Mouse (Mus musculus): Measurements from ENCODE around the gene Suclg2.
A peak's percentile ranks its signal among the peaks of the same experiment; 100 is the strongest.

Gene Suclg2

GRCm38 (mm10) chr6:95699326-95699725 lies 19.3 kb downstream of the Suclg2 start:
- no peak for DNase-seq

DNA sequence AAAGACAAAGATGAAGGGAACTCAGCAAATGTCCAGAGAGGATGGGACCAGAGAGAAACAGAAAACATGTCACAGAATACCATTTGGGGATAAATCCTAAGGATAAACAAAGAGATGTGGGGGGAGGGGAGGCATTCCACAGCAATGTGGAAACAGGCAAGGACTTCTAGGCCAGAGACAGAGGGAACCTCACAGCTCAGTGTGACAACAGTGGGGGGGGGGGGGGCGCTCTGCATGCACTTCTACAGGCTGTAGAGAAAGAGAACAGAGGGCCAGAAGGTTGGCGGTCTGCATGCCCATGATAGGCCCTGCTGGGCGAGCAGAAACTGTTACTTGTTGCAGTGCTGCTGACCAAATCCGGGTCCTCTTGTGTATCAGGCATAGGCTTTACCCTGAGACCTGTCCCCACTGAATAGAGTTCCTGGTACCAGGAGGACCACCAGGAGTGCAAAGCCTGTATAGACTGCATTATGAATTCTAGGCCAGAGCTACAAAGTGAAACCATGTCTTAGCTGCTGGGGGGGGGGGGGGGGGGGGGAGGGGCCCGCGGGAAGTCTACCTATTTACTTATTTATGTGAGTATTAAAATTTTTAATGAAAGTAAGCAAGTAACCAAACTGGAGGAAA lies 20.0 kb downstream of the Suclg2 start:
- no peak for DNase-seq

GRCm38 (mm10) chr6:95694910-95695309 lies 23.7 kb downstream of the Suclg2 start:
- DNase-seq = no peak

DNA sequence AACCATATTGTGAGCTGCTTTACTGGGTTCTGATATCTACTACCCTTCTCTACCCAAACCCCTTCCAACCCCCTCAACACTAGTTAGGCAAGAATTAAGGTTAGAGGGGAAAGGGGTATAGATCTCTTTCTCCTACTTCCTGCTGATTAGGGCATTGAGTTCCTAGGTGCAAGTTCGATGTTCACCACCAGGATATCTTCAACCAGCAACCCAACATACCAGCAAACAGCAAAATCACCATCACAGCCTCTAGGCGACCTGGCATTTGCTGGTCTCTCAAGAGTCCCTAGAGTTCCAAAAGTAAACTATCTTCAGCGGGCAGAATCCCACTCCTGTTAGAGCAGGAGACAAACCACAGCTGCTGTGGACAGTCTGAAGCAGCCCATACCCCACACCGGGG lies 33.4 kb downstream of the Suclg2 start:
- DNase-seq = no peak

DNA sequence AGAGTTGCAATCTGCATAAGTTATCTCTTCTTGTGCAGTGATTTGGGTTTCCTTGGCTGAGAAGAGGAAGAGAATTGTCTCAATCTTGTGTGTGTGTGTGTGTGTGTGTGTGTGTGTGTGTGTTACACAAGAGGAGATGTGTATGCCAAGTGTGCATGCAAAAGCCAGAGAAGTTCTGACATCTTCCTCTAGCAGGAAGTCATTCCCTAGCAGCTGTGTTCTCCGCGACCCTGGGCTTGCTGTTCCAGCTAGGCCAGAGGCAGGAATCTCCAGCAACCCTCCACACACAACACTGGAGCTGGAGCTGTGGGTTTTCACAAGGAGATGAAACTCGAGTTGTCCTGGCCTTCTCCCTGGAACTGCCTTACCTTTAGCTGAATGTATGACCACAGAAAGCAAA lies 38.9 kb downstream of the Suclg2 start:
- no peak for DNase-seq

GRCm38 (mm10) chr6:95679261-95679660 lies 39.3 kb downstream of the Suclg2 start:
- DNase-seq = no peak

GRCm38 (mm10) chr6:95676951-95677350 lies 41.6 kb downstream of the Suclg2 start:
- no peak for DNase-seq

GRCm38 (mm10) chr6:95676439-95676838 lies 42.2 kb downstream of the Suclg2 start:
- no peak for DNase-seq

DNA sequence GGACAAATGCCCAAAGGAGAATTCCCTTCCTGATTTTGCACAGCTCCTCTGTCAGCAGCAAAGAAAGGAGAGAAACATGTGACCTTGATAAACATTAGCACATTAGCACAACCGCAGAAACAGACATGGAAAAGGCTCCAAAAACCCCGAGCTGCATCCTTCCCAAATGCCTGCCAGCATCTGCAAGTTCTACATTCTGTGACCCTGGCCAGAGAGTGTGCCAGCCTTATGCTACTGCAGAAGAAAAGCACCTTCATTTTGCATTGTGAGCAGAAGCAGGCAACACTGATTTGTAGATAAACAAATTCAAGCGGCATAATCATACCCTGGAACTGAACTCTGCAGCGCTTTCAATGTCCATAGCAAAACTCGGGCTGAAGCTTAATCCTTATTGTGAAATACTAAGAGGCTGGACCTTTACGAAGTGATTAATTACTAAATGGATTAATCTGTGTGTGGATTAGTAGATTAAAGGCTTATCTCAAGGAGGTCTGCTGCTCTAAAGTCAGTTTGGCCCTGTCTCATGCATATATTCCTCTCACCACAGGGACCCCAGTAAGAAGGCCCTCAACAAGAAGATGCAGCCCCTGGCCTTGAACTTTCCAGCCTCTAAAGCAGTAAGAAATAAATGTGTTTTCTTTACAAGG lies 43.4 kb downstream of the Suclg2 start:
- no peak for DNase-seq

GRCm38 (mm10) chr6:95674651-95675050 lies 43.9 kb downstream of the Suclg2 start:
- DNase-seq = no peak

GRCm38 (mm10) chr6:95669335-95669729 lies 49.3 kb downstream of the Suclg2 start:
- DNase-seq = peak in 1 of 2 experiments; percentile 15

GRCm38 (mm10) chr6:95668629-95669334 lies 49.8 kb downstream of the Suclg2 start:
- DNase-seq = no peak

- no peak for DNase-seq
Measured at GRCm38 (mm10) chr6:95657671-95658070, 60.9 kb downstream of the Suclg2 start.

GRCm38 (mm10) chr6:95653662-95654061 lies 64.9 kb downstream of the Suclg2 start:
- DNase-seq = no peak

GRCm38 (mm10) chr6:95652774-95653173 lies 65.8 kb downstream of the Suclg2 start:
- no peak for DNase-seq

DNA sequence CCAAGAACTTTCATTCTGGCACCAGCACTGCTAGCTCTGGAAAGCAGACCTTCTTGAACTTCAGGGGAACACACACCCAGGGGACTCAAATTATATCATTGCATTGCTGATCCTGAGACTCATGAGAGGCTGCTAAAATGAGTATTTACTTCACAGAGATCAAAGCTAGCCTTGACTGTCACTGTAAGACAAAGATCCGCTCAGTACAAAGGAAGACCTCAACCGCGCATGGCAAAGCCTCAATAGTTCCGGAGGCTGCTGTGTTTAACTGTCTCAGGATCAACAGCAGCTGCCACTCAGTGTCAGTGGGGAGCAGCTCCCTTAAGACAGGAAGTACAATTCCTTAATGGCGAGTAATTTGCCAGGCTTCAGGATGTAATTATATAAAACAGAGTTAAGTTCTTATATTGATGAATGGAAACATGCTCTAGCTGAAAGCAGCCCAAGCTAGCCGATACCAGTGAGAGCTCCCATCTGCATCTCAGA lies 67.2 kb downstream of the Suclg2 start:
- DNase-seq = no peak

- no peak for DNase-seq
Measured at GRCm38 (mm10) chr6:95650082-95650722, 68.4 kb downstream of the Suclg2 start.

DNA sequence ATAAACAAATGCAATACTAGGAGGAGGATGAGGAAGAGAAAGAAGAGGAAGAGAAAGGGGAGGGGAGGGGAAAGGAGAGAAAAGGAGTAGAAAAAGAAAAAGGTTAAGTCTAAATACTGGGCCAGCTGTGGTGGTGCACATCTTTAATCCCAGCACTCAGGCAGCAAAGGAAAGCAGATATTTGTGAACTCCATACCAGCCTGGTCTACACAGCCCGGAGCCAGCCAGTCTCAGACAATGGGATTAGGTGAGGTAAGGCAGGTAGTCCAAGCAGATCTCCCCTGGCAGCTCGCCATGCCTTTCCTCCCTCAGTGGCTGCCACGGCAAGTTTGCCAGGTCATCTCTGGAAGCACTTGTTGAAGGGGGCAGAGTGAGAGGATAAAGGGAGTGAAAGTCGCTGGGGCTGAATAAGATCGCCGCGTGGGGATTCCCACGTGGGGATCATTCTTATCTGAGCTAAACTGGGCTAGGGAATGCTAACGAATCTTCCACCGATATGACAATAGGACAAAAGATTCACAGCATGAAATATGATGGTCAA lies 69.4 kb downstream of the Suclg2 start:
- no peak for DNase-seq

DNA sequence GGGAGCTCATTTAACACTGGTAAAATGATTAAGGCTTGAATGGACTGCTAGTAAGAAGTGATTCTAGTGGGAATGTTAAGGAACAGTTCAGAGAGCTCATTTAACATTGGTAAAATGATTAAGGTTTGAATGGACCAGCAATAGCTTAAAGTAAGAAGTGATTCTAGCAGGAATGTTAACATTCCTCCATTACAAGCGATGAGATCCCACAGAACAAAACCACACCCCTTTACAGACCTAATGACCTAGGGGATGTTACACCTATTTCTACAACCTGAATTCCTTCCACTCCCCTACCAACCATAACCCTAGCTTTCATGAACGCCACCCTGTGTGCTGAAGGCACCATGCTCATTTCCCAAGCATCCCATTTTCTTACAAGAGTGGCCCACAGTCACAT lies 81.2 kb downstream of the Suclg2 start:
- DNase-seq = no peak

GRCm38 (mm10) chr6:95635411-95635810 lies 83.2 kb downstream of the Suclg2 start:
- DNase-seq = no peak

DNA sequence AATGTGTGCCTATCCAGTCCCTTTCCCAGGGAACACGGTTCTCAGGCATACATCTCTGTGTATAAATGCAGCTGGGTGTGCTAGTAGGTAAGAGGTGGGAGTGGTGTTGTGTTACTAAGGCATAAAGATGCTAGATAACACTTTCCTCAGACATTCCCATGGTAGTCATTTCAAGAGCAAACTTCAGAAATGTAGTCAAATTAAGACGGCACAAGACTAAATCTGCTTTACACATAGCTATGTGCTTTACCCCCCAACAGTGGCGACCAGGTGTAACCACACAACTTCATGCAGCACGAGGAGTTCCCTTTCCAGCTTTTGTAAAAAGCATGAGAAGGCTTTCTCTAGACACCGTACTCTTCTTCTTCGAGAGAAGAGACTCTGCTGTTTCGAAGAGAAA lies 89.5 kb downstream of the Suclg2 start:
- DNase-seq = no peak

GRCm38 (mm10) chr6:95621821-95622220 lies 96.8 kb downstream of the Suclg2 start:
- peak; percentile 4 to 12 for DNase-seq

- no peak for DNase-seq
Measured at GRCm38 (mm10) chr6:95620804-95621203, 97.8 kb downstream of the Suclg2 start.

Data from cerebellum, adult 18-20 months (tissue).